Mouse (Mus musculus) CD8-positive naive resting alpha-beta T cell, adult 2 months (primary cell): ENCODE results near the gene Izumo3.
"Not testable (repeated sequence)": the region's sequence is repeated elsewhere in the genome, so short reads cannot be mapped to it uniquely, and the experiment has no call there.

Experiments
- DNase-seq, 2 experiments: peaks; one replicate each; pipeline ENCODE4 v3.0.0; 2022; ENCODE audit warnings: low read depth in 2 of 2, low spot score in 2 of 2

Izumo3 gene

GRCm38 (mm10) chr4:92147134-92147533 lies at the start of gene Izumo3:
Gene Izumo3 (minus strand): TSS chr4:92147234.
- no peak for DNase-seq

- not testable (repeated sequence) for DNase-seq
Measured at GRCm38 (mm10) chr4:92191649-92192048, 44.6 kb upstream of the Izumo3 start, which contains the start of gene Gm12666. Gene Gm12666 (minus strand): TSS chr4:92191749.

GRCm38 (mm10) chr4:92152646-92153045 lies 5.6 kb upstream of the Izumo3 start:
- DNase-seq = no peak

- no peak for DNase-seq
Measured at GRCm38 (mm10) chr4:92111390-92111988, 35.5 kb downstream of the Izumo3 start.

GRCm38 (mm10) chr4:92097386-92097785 lies 49.6 kb downstream of the Izumo3 start:
- DNase-seq = no peak

- DNase-seq = no peak
Measured at GRCm38 (mm10) chr4:92095951-92096350, 51.1 kb downstream of the Izumo3 start.
